Mouse (Mus musculus) lung, postnatal 0 days (tissue): Measurements from ENCODE around the gene Cntnap3. TPM values are rescaled to one million over a fixed set of nuclear protein-coding genes. Genes with fewer than 3 reads are reported as not detected.

ENCODE experiments used
- ATAC-seq: fragments of 200-750 bp; cut with Nextera tagmentation; 2 replicates; pipeline ENCODE4 v1.8.0; 2017; ENCODE audit warnings: moderate library complexity
- DNase-seq: peaks from one replicate; pipeline ENCODE4 v3.0.0-alpha.2; 2016; ENCODE audit warnings: low spot score
- H3K27ac ChIP-seq: fragments of 300-500 bp; sonication (generic); 2 replicates; pipeline ENCODE4 v1.5.1; 2014; ENCODE audit warnings: antibody characterized with exemption, mild to moderate bottlenecking, low read length, mixed read lengths
- H3K27me3 ChIP-seq: fragments of 300-500 bp; sonication (generic); replicated peaks from 2 replicates; pipeline ENCODE4 v1.6.1; 2014; ENCODE audit warnings: low read length, mixed read lengths; ENCODE audit not compliant: insufficient read depth
- H3K36me3 ChIP-seq: fragments of 300-500 bp; sonication (generic); 2 replicates; pipeline ENCODE4 v1.6.1; 2014; ENCODE audit warnings: low read length, mixed read lengths; ENCODE audit not compliant: insufficient read depth
- H3K4me1 ChIP-seq: fragments of 300-500 bp; sonication (generic); 2 replicates; pipeline ENCODE4 v1.6.1; 2014; ENCODE audit warnings: antibody characterized with exemption, low read depth, low read length, mixed read lengths; ENCODE audit not compliant: insufficient read depth
- H3K4me2 ChIP-seq: fragments of 300-500 bp; sonication (generic); replicated peaks from 2 replicates; pipeline ENCODE4 v1.6.1; 2014; ENCODE audit warnings: low read depth, mild to moderate bottlenecking, low read length, moderate library complexity, mixed read lengths
- H3K4me3 ChIP-seq: fragments of 300-500 bp; sonication (generic); 2 replicates; pipeline ENCODE4 v1.5.1; 2014; ENCODE audit warnings: low read depth, low read length
- H3K9ac ChIP-seq: fragments of 300-500 bp; sonication (generic); replicated peaks from 2 replicates; pipeline ENCODE4 v1.6.1; 2014; ENCODE audit warnings: low read depth, mild to moderate bottlenecking
- H3K9me3 ChIP-seq: fragments of 300-500 bp; sonication (generic); 2 replicates; pipeline ENCODE4 v1.6.1; 2016; ENCODE audit warnings: low read length, mixed read lengths
- CTCF ChIP-seq: IDR thresholded peaks from 2 replicates; pipeline ENCODE4 v1.5.1; 2016; ENCODE audit warnings: antibody characterized with exemption, mild to moderate bottlenecking
- EP300 ChIP-seq: IDR thresholded peaks from 2 replicates; pipeline ENCODE4 v1.6.1; 2016; ENCODE audit warnings: antibody characterized with exemption, mild to moderate bottlenecking, control low read depth
- WGBS: fragments of 180-500 bp; shearing (Covaris S2); extraction: QIAGEN DNeasy Blood & Tissue Kit; methylation state at CpG from one replicate; pipeline ENCODE4 v1.1.7; 2014; 5-methylcytosine and 5-hydroxymethylcytosine counted together
- polyA plus RNA-seq: library from polyadenylated mRNA; unstranded; fragments of >200 nt; fragmentation: Nextera tagmentation; extraction: Ambion mirVana; gene quantifications from 2 replicates; pipeline ENCODE4 v1.2.1, GENCODE M21; 2015

The Cntnap3 gene
- polyA plus RNA-seq, 1 experiment from 2014 or later: not detected

DNA sequence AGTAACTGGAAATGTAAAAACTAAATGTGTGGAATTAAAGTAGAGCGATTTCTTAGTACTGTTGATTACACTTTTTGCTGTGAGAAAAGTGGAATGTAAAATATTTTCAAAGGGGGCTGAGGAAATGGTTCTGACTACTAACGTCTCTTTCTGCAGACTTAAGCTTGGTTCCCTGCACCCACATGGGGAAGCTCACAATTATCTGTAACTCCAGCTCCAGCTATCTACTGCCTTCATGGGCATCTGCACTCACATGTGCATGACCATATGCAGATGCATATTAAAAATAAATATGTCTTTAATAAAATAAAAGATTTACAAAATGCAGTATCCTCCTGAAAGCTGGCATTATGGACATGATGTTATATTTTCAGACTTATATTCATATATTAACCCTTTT, 187.0 kb downstream of the Cntnap3 start:
- no peak overlapping the region for H3K4me3 ChIP-seq
- ATAC-seq (no peak), DNase-seq (no peak)
- 81% methylated on average over 2 of the region's 2 CpGs for WGBS
- no peaks in the 10 kb centered on the region for H3K4me1 ChIP-seq
- no peak overlapping the region for H3K9ac ChIP-seq
- no peaks in the 10 kb centered on the region for H3K27me3 ChIP-seq
- no peaks in the 10 kb centered on the region for H3K36me3 ChIP-seq
- no peak for TF ChIP-seq CTCF
- TF ChIP-seq EP300: no peak
- H3K4me2 ChIP-seq: no peak overlapping the region
- no peaks in the 10 kb centered on the region for H3K9me3 ChIP-seq
- H3K27ac ChIP-seq: no peak overlapping the region

GRCm38 (mm10) chr13:64692463-64692862, 211.3 kb downstream of the Cntnap3 start:
- 72% methylated on average over 1 of the region's 1 CpGs for WGBS
- no peak overlapping the region for H3K27ac ChIP-seq
- H3K27me3 ChIP-seq: no peaks in the 10 kb centered on the region
- H3K9ac ChIP-seq: no peak overlapping the region
- no peaks in the 10 kb centered on the region for H3K36me3 ChIP-seq
- no peaks in the 10 kb centered on the region for H3K4me1 ChIP-seq
- no peak for DNase-seq
- TF ChIP-seq EP300 (no peak), CTCF (no peak)
- no peak overlapping the region for H3K4me3 ChIP-seq
- H3K9me3 ChIP-seq: no peaks in the 10 kb centered on the region
- ATAC-seq: no peak
- no peak overlapping the region for H3K4me2 ChIP-seq

Other genes starting within 250 kb of the Cntnap3 start
- not detected in 2 replicates for gene Spata31, start 13.5 kb upstream of the Cntnap3 start, polyA plus RNA-seq
- gene Spata31d1c, start 129.1 kb upstream of the Cntnap3 start, polyA plus RNA-seq: not detected in 2 replicates
- gene Prss47, start 148.8 kb upstream of the Cntnap3 start, polyA plus RNA-seq: not detected in 2 replicates
- gene Mfsd14b, start 209.0 kb upstream of the Cntnap3 start, polyA plus RNA-seq: 46.1 and 52.2 TPM in 2 replicates
- gene Olfr465-ps1, start 234.1 kb upstream of the Cntnap3 start, polyA plus RNA-seq: not detected in 2 replicates
- not detected in 2 replicates for gene Olfr466, start 246.3 kb upstream of the Cntnap3 start, polyA plus RNA-seq